Mouse (Mus musculus): Measurements from ENCODE around the gene B3gnt7. TPM values are rescaled to one million over a fixed set of nuclear protein-coding genes. Genes with fewer than 3 reads are reported as not detected.
"Not testable (repeated sequence)": the region's sequence is repeated elsewhere in the genome, so short reads cannot be mapped to it uniquely, and the experiment has no call there.

B3gnt7 gene
- total RNA-seq, 2 experiments from 2014 or later = 1.3 to 2.1 TPM

DNA sequence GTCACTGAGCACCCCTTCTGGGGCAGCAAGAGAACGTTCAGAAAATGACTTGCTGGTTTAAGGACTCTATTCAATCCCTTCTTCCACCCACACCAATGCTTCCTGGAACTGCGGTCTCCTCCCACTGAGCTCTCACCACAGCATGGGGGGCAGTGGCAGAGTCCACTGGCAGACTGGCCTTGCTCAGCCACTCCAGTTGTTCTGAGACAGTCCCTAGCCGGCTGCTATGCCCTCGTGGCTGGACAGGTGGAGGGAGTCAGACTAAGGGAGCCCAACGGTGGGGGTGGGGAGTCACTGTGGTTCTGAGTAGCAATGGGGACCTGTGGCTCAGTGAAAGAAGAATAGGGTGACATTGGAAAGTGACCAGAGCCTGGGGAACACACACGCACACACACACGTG, 1.9 kb upstream of the B3gnt7 start:
- intact Hi-C loops (cut with DNase I) = no loop called here
- DNase-seq (ENCODE audit: low spot score in 2 of 2) = no peak

DNA sequence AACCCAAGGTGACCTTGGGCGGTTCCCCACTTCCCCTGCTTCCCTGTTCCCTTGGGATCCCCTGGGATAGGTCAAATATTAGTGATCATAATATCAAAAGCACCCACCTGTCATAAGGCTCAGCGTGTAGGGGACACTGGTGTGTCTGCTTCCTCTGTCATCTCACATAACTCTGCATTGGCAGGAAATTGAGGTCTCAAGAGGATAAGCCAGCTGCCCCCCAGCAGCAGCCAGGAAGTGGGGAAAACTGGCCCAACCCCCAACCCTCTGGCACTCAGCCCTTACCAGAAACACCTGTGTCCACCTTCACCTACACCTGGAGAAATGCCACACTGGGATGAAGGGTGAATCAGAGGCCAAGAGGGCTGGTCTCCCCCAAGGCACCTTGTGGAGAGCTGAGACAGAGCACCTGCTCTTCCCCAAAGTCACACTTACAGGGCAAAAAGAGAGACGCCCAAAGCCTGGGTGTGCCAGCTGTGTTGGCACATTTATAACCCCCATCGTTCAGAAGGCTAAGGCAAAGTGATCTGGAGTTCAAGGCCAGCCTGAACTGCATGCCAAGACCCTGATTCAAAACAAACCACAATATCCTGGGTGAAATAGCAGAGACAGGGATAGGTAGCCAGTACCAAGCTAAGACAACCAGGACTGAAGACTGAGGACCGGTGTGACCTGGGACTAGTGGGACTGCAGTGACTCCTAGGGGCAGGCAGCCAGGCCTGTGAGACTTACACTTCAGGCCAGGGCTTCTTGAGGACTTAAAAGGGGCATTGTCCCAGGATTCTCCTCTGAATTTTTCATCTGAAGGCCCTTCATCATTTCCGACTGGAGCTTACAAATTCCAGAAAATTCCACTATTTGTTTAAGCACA, 1.2 kb upstream of the B3gnt7 start:
- intact Hi-C loops (cut with DNase I) = no loop called here
- no peak for DNase-seq (ENCODE audit: low spot score in 2 of 2)

DNA sequence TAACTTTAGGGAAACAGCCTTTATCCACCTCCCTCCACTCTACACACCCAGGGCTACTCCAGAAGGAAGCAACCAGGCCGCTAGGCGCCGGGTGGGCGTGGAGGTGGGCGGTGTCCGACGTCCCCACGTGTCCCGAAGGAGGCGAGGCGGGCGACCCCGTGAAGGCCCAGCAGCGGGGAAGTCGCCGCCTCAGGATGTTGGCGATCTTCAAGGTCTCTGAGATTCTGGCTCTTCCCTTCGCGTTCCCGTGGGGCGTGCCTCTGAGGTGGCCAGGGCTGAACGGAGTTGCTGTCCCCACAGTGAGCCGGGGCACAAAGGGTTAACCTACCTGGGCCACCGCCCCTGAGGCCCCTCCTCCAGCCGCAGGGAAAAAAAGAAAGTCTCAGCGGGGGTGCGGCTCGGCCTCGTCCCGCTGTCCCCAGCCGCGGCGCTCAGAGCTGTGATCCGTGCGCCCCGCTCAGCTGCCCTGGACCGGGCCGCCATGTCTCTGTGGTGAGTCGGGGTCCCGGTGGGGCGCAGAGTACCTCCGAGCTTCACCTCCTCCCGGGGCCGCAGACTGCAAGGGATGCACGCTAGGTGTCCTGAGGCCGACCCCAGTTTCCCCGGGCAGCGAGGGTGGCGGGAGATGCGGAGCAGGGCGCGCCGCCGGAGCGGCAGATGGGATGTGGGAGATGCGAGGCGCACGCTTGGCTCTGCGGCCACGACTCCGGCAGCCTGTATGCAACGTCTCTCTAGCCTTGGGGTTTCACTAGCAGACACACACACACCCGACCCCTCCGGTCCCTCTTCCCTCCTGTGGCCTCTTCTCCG, 636 bp downstream of the B3gnt7 start:
- peak; percentile 55 to 59 for DNase-seq (ENCODE audit: low spot score in 2 of 2)
- intact Hi-C loops (cut with DNase I) = no loop called here

DNA sequence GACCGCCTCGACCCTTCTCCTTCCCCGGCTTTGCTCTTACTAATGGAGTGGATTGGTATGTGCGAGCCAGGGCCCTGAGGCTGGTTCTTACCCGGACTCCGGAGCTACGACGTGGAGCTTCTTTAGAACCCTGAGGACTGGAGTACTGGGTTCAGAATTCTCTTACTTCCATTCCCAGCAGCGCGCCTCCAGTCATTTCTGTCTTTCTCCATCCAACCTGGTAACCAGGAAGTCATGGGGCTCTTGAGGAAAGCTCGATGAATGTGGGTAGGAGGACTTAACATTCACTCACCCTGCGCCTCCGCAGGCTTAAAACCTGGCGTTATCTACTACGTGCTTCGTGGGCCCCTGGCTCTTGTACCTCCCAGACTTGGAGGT, 1.2 kb downstream of the B3gnt7 start:
- no peak for DNase-seq (ENCODE audit: low spot score in 2 of 2)
- intact Hi-C loops (cut with DNase I) = no loop called here

DNA sequence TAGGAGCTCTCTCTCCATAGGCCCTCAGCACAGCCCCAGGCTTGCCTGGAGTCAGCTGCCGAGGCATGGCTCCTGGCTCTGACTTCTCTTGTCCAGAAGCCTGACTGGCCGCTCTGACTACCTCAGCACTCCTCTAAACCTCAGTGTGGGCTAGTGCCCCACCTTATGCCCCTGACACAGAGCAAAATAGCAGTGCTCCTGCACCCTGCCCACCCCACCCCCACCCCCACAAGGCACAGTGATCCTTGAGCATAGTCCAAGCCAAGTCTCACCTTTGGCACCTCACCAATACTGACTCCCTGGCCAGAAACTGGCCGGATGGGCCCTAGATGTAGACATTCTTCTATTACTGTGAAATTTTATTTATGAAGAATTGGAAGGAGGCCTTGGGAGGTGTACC, 4.1 kb downstream of the B3gnt7 start:
- intact Hi-C loops (cut with DNase I) = no loop called here
- no peak for DNase-seq (ENCODE audit: low spot score in 2 of 2)

DNA sequence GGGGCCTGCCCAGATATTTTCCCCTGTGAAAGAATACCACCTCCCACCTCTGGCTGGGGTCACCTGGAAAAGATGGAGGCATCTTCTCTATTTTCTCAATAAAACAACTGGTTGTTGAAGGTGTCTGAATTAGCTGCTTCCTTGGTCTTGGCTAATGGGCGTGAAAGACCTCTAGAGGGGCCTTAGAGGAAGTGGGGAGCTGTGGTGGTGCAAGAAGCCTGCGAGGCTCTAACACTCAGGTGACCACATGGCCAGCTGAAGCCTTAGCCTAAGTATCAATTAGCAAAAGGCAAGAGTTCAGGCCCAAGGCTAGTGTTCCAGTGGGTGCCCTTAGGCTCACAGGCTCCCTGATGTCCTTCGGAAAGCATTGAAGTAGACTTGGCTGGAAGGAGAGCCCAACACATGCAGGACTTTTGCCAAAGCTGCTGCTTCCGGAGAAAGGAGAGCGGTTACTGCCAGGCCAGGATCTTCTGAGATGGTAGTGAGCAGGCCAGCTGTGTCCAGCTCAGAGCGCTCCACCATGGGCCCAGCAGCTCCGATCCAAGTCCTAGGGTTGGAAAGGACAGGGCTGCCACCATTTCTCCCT, 4.6 kb downstream of the B3gnt7 start:
- intact Hi-C loops (cut with DNase I) = no loop called here

DNA sequence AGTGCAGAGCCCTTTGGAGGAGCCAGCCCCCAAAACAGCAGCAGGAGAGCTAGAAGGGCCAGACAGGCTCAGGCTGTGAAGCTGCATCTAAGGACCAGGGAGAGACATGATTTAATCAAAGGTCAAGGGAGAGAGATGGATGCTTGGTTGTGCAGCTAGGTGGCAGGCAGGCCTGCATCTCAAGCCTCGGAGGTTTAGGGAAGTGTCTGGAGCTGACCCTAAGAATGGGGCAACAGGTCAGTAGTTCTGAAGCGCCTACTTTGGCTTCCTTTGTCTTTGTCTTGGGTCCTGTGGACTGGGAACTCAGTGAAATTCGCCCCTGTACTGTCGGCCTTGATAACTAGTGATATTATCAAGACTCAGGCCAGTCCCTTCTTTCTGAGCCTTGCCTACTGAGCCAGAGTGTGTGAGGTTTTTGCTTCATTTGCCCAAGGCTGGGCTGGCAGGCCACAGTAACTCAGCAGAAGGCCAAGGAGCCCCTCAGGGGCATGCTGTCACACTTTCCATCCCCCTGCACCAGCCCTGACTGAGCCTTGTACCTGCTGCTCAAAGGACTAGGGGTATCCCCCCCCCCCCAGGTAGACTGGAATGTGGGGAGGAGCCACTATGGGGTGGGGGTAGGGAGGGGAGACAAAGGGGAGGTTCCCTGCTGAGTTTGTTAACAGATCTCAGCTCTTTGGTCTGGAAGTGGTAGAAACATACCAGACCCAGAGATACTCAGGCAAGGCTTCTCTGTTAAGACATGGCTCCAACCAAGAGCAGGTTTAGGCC, 5.4 kb downstream of the B3gnt7 start:
- DNase-seq (ENCODE audit: low spot score in 2 of 2) = no peak
- intact Hi-C loops (cut with DNase I) = no loop called here

More for the DNA sequence above, 4.6 kb downstream of the B3gnt7 start:
- DNase-seq (ENCODE audit: low spot score in 2 of 2) = no peak

DNA sequence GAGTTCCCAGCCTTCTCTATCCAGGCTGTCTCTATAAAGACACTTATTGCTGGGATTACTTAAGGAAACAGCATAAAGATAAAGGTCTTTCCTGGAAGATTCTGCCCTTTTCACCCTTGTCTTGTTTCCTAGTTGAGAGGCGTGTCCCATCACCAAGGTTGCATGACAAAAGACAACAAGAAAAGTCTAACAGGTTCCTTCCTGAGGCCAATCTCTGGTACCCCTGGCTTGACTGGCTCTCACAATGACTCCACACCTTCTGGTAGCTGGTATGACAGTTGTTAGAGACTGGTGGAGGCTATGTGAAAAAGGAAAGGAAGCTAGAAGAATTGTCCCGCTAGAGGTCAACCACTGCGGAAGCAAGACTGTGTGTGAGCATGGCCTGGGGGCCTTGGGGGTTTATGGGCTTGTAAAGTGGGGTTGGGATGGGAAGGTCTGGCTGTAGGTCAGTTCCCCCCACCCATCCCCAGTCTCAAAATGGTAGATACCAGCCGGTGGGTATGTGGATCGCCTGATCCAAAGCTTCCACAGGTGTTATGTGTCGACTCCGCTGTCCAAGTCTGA, 6.7 kb downstream of the B3gnt7 start:
- intact Hi-C loops (cut with DNase I) = no loop called here

DNA sequence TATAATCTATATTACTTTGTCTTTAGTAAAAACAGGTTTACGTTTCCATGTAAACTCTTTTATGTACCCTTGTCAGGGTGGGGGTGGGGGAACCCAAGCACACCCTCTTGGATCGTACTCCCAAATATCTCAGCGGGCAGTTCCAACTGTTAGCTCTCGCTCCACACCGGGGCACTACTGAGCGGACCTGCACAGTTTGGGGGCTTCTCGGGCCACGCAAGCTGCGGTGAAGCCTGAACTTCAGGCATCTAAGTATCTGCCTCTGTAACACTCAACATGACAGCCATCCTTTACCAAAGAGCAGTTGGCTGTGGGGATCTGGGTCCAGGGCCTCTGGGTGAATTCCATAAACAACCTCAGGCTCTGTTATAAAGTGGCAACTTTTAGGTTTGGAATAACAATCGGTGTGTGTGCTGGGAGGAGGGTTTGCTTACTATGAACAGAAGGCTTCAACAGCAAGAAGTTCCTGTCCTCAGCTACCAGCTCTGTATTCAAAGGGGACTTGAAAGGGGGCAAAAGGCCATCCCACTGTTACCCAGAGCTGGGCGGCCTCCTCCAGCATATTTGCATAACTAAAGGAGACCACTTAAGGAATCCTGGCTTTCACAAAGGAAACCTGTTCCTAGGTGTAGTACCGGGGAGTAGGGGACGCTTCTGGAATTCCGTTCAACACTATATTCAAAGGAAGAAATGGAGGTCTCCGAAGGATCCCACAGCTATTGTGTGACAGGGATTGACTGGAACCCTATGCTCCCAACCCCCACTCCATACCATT, 8.1 kb downstream of the B3gnt7 start:
- no peak for DNase-seq (ENCODE audit: low spot score in 2 of 2)
- intact Hi-C loops (cut with DNase I) = no loop called here

More for the DNA sequence above, 6.7 kb downstream of the B3gnt7 start:
- no peak for DNase-seq (ENCODE audit: low spot score in 2 of 2)

DNA sequence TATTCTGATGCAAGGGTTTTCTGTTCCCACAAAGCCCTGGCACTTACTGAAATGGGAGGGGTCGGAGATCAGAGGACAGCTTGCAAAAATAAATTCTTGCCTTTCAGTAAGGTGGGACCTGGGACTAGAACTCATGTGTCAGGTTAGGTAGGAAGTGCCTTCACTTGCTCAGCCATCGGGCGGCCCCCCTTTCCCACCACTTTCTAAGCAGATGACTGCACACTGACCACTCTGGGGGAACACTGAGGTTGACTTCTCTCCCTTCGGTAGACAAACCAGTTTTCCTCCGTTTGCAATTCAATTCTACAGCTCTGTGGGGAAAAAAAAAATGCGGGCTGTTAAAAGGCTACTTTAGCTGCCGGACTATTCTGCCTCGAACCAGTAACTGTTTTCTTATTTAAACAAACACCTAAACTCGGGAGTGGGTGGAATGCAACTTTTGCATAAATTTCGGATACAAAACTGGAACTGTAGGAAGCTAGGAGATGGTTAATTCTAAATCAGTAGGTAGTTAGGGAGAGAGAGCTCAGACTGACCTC, 8.9 kb downstream of the B3gnt7 start:
- DNase-seq (ENCODE audit: low spot score in 2 of 2) = no peak
- intact Hi-C loops (cut with DNase I) = no loop called here

DNA sequence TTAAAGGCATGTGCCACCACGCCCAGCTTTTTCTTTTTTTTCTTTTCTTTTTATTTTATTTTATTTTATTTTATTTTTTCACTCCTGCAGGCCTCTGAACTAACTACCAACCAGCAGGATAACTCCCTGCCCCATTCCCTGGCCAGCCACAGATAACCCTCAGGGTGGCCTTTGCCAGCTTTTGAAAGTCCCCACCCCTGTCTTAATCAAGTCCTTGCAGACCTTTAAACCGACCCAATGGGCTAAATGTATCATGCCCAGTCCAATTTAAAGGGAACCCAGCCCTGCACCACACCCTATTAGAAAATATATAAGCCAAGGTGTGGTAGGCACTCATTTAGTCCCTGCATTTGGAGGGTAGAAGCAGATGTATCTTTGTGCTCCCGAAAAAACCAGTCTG, 9.6 kb downstream of the B3gnt7 start:
- no peak for DNase-seq (ENCODE audit: low spot score in 2 of 2)
- intact Hi-C loops (cut with DNase I) = no loop called here

DNA sequence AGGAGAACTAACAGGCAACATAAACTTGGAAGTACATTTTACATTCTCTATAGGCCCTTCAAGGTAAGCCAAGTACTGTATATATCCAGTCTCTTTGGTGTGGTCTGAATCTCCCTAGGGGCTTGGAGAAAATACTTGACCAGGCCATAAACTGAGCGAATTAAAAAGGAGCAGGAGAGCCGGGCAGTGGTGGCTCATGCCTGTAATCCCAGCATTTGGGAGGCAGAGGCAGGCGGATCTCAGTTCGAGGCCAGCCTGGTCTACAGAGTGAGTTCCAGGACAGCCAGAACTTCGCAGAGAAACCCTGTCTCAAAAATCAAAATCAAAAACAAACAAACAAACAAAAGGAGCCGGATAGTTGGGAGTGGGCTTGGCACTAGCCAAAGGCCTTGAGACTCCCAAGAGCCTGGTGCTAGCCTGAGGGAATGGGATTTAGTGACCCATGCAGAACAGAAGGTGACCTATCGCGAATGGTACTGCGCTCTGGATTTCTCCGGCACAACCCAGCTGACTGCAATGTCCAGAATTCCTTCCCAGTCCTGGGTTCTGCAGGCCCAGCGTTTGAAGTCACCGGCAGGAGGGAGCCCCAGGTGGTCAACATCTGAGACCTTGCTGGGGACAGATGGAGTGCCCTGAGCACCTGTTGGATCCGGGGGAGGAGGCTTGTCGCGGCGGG, 10.6 kb downstream of the B3gnt7 start:
- intact Hi-C loops (cut with DNase I) = no loop called here
- DNase-seq (ENCODE audit: low spot score in 2 of 2) = no peak

DNA sequence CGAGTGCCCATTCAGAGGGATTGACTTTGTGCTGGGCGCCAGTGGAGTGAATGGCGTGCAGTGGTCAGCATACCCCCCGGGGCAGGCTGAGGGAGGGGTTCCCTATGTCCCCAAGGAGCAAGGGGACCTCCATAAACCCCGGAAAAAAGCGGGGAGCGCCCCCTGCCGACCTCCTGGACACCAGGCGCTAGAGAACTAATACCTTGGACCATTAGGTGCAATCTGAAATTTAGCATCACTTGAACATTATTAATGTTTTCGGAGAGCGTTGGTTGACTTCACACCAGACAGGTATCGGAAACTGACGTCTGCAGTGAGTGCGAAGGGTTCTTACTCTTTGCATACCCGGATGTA, 11.1 kb downstream of the B3gnt7 start:
- intact Hi-C loops (cut with DNase I) = no loop called here
- DNase-seq (ENCODE audit: low spot score in 2 of 2) = peak in 1 of 2 experiments; percentile 23

DNA sequence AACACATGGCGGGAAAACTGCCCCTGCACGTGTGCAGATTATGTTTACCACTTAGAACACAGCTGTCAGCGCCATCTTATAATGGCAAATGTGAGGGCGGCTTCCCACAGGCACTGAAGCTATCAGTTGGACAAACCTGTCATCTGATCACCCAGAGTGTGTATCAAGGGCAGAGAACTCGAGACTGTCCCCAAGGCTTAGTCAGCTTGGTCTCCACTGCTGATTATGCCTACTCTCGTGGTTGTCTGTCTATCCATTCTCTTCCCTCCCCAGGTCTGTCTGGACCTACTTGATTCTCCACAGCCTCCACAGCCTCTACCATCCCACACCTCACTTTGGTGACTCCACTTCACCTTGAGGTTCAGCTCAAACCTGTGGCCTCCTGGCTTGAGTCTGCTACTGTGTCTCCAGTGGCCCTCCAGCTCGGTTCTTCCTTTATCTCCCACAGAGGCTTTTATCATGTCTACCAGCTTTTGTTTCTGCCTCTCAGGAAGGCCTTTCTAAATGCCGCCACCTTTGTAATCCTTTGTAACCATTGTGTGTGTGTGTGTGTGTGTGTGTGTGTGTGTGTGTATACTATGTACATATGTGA, 18.3 kb downstream of the B3gnt7 start:
- no peak for DNase-seq (ENCODE audit: low spot score in 2 of 2)

DNA sequence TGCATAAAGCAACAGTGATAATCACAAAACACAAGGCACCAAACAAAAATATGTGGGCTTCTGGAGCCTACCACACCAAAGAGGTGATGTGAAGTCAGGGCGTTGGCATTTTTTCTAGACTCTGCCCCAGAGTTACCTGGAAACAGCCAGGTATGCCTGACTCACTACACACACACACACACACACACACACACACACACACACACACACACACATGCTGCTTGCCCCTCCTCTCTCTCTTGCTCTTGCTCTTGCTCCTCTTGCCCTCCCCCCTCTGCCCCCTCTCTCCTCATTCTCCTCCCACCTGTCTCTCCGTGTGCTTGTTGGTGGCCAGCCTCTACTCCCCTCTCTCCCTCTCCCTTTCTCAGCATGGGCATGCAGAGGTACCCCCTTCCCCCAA, 33.7 kb downstream of the B3gnt7 start:
- intact Hi-C loops (cut with DNase I) = no loop called here

More for the DNA sequence above, 18.3 kb downstream of the B3gnt7 start:
- intact Hi-C loops (cut with DNase I) = no loop called here

DNA sequence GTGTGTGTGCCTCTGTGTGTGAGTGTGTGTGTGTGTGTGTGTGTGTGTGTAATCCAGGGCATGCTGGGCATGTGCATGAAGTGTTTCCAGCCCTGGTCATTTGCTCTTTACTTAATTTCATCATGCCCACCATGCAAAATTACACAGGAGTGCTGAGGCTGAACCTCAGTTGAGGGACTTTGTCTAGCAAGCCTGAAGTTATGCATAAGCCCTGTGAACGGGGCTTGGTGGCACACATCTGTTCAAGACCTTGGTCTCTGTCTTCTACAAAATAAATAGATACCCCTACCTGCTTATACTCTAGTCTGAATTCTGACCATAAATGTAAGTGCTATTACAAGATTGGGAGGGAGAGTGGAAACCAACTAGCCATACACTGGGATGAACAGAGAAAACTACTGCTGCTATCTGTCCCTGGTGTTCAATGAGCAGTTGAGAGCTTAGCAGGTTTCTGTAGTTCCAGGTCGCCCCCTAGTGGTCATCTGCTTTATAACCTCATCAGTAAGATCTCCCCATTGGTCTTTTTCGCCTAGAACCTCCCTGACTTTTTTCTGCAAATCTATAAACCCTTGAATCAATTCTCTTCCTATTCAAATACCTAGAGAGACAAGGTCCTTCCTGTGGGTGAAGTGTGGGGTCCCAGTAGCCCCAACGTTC, 36.7 kb downstream of the B3gnt7 start:
- peak; percentile 92 to 94 for DNase-seq (ENCODE audit: low spot score in 2 of 2)
- intact Hi-C loops (cut with DNase I) = loop anchor here (2.0 kb wide), 2 partner anchors 124 to 160 kb away; no protein-coding TSS in a partner anchor

More for the DNA sequence above, 33.7 kb downstream of the B3gnt7 start:
- DNase-seq (ENCODE audit: low spot score in 2 of 2) = no peak

DNA sequence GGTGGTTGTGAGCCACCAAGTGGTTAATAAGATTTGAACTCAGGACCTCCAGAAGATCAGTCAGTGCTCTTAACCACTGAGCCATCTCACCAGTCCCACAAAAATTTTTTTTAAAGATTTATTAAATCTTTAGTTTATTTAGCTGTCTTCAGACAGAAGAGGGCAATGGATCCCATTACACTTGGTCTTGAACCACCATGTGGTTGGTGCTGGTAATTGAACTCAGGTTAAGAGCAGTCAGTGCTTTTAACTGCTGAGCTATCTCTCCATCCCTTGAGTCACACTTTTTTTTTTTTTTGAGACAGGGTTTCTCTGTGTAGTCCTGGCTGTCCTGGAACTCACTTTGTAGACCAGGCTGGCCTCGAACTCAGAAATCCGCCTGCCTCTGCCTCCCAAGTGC, 38.5 kb downstream of the B3gnt7 start:
- intact Hi-C loops (cut with DNase I); DNase-seq (ENCODE audit: low spot score in 2 of 2): not testable (repeated sequence)
